Mouse (Mus musculus): ENCODE measurements around the gene Ano6. TPM values are rescaled to one million over a fixed set of nuclear protein-coding genes. Genes with fewer than 3 reads are reported as not detected.

Gene Ano6
- 42.9 and 54.0 TPM in 2 replicates for polyA plus RNA-seq (2012; rRNA removed)

DNA sequence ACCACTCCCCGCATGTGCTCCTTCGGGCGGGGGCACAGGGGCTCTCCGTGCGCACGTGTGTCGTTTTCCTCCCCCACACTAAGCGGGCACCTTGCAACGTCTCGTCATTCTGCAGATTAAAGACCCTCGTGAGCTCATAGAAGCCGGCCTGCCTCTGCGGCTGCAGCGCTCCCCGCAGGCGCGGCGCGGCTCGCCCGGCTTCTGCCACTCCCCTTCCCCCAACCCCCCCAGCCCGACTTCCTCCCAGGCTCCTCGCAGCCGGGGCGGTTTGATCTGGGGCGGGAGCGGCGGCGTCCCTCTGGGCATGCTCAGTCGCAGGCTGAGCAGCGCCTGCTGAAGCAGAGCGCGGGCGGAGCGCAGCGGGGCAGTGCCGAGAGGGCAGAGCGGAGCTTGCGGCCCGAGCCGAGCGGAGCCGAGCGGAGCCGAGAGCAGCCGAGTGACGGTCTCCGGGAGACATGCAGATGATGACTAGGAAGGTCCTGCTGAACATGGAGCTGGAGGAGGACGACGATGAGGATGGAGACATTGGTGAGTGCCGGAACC, at the start of gene Ano6:
TSS of gene Ano6 (plus strand) at position 315 of the 543 bp plus-strand sequence.

Other genes with a start within 250 kb of the Ano6 start
- 0.17 and 0.21 TPM in 2 replicates for gene Dbx2, start 134.9 kb upstream of the Ano6 start, polyA plus RNA-seq (2012; rRNA removed)

Measured in ovary, adult 2 months (tissue).